Mouse (Mus musculus) heart, postnatal 4 days (tissue): ENCODE results near the gene Ifitm6. TPM values are rescaled to one million over a fixed set of nuclear protein-coding genes. Genes with fewer than 3 reads are reported as not detected.
"Not testable (repeated sequence)": the region's sequence is repeated elsewhere in the genome, so short reads cannot be mapped to it uniquely, and the experiment has no call there.

Experiments used
- DNase-seq: peaks from one replicate; pipeline ENCODE4 v3.0.0; 2021
- total RNA-seq, 2 experiments: library from RNA; stranded (reverse); gene quantifications; 2 replicates each; pipeline ENCODE4 v1.2.3; 2021

The Ifitm6 gene
- total RNA-seq, result under 1 TPM in 1 of 2 experiments, not detected in 1; 0.56 TPM

- DNase-seq, result not testable (repeated sequence)
Measured at GRCm38 (mm10) chr7:141017824-141018223, at the start of gene Ifitm6. Ifitm6 (minus strand) TSS chr7:141017924.

- DNase-seq, result no peak
Measured at GRCm38 (mm10) chr7:141064576-141064975, 46.9 kb upstream of the Ifitm6 start.

DNA sequence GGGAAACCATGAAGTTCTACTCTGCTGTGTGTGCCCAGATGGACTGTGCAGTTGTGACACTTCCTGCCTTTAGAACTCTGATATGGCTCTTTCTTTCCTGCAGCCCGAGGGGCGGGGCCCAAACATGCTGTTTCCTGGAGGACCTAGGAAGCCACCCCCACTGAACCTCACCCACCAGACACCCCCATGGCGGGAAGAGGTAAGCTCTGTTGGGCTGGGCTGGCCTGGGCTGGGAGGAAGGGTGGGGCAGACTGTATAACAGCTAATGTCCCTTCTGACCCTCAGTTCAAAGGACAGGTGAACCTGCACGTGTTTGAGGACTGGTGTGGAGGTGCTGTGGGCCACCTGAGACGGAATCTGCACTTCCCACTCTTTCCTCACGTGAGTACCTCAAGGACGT lies 46.5 kb upstream of the Ifitm6 start:
- DNase-seq, result no peak

DNA sequence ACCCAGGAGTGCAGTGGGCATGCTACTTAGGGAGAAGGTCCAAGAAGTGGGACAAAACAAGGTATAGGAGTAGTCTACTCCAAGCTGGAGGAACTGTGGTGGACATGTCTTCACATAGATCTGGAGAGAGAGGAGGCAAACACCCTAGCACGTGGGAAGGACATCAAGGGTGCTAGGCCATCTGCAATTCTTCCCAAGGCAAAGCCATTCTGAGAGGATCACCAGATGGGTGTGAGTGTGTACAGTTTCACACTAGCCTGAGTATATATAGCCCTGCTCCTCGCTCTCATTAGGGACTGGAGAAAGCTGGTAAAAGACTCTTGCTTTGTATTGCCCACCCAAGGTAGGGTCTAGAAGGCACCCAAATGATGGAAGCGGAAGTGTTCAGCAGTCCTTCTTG lies 45.6 kb upstream of the Ifitm6 start:
- DNase-seq, result no peak

GRCm38 (mm10) chr7:141062525-141062924 lies 44.8 kb upstream of the Ifitm6 start:
- DNase-seq, result no peak

DNA sequence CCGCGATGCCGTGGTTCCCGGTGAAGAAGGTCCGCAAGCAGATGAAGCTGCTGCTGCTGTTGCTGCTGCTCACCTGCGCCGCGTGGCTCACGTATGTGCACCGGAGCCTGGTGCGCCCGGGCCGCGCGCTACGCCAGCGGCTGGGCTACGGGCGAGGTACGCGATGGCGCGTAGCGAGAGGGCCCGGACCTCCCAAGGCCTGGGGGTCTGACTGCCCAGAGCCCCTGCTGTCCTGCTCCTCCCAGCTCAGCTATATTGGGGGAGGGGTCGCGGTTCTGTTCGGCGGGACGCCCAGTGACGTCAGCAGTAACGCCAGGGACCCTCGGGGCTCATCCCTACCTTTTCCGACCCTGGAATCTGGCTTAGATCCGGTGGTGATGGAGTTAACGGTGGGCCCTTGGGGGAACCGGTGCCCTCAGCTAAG lies 43.6 kb upstream of the Ifitm6 start:
- no peak for DNase-seq

- DNase-seq, result peak; percentile 59
Measured at GRCm38 (mm10) chr7:141060426-141061242, 42.9 kb upstream of the Ifitm6 start, which contains the start of gene B4galnt4. B4galnt4 (plus strand) TSS chr7:141061104.

- DNase-seq, result no peak
Measured at GRCm38 (mm10) chr7:141059929-141060328, 42.2 kb upstream of the Ifitm6 start.

DNA sequence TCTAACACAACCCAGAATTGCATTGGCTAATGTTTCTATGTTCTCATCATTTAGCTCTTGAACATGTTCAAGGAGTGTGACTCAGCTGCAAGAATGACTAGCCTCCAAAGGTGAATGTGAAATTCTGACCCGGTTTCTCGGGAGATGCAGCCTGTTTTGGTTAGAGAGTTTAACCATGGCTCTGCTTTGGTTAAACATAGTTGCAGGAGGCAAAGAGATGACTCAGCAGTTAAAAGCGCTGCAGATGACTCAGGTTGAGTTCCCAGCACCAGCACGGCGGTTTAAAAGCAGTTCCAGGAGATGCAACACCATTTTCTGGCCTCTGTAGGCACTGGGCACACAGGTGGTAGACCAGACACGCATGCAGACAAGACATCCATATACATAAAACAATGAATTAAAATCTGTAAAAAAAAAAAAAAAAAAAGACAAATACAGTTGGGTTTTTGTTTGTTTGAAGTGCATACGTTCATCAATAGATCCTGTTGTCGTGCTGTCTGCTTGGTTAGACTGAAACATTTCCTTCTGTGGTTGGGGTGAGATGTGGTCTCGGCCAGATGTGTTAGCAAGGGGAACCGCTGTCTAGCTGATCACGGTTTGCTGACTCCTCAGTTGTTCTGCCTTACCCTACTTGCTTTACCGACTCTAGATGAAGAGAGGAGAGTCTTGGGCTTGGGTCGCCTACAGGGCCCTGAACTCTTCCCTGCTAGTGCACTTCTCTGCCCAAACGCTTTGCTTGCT lies 41.0 kb upstream of the Ifitm6 start:
- DNase-seq, result no peak

GRCm38 (mm10) chr7:141057541-141057940 lies 39.8 kb upstream of the Ifitm6 start:
- DNase-seq, result no peak

DNA sequence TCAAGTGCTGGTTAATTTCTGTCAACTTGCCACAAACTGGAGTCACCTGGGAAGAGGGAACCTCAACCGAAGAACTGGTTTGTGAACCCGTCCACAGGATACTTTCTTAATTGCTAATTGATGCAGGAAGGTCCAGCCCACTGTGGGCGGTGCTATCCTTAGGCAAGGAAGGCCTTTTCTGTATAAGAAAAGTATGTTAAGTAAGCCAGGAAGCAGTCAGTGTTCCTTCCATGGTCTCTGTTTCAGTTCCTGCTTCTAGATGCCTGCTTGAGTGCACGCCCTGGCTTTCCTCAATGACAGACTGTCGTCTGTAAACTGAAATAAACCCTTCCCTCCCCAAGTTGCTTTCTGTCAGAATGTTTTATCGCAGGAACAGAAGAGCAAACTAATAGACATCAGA lies 39.3 kb upstream of the Ifitm6 start:
- no peak for DNase-seq

- DNase-seq, result no peak
Measured at GRCm38 (mm10) chr7:141055785-141056184, 38.1 kb upstream of the Ifitm6 start.

- no peak for DNase-seq
Measured at GRCm38 (mm10) chr7:141052421-141052820, 34.7 kb upstream of the Ifitm6 start.

- no peak for DNase-seq
Measured at GRCm38 (mm10) chr7:141052016-141052415, 34.3 kb upstream of the Ifitm6 start.

DNA sequence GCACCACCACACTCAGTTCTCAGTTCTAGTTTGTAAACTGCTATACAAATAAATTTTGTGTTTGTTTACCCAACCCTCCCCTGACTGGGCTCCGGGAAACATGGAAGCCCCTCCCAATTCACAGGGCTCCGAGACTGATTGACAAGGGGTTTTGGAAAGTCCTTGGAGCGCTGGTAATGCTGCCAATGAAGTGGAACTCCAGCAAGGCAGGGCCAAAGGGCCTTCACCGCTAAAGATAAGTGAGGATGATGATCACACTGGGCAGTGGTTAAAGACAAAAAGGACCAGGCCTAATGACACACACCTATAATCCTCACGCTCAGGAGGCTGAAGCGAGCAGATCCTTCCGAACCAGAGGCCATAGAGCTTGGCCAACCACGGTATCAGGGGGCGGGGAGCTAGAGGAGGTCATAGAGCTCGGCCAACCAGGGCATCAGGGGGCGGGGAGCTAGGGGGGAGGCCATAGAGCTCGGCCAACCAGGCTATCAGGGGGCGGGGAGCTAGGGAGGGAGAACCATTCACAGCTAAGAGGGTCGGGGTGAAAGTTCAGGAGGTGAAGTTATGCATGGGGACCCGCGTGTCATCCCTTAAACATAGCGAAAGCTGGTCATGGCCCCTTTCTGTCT lies 33.4 kb upstream of the Ifitm6 start:
- DNase-seq, result no peak

GRCm38 (mm10) chr7:141049326-141049725 lies 31.6 kb upstream of the Ifitm6 start:
- no peak for DNase-seq

GRCm38 (mm10) chr7:141048226-141049218 lies 30.8 kb upstream of the Ifitm6 start:
- DNase-seq, result peak; percentile 96

DNA sequence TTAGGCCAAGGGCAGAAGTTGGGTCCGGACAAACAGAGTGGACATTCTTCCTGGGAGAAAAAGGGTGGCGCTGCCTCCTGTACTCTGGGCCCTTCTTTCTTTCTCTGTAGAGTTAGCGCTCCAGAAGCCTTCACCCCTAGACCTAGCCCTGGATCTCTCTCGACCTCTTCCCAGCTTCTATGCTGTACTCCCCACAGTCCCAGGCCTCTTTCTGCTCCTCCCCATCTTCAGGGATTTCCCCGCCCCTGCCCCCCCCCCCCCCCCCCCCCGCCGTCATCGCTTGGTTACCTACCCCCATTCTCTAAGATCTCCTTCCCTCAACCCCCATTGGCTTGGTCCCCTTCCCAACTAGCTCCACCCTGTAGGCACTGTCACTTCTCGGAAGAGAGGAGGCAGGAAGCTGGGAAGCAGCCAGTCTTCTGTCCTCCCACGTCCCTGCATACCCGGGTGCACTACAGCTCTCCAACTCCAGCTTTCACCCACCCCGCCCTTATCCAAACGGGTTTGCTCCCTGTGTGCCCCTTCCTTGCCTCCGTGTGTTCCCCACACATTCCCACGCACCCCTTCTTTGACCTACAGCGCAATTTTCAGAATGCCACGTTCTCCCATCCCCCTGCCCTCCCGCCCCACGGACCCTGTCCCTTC lies 30.0 kb upstream of the Ifitm6 start:
- peak; percentile 83 for DNase-seq

DNA sequence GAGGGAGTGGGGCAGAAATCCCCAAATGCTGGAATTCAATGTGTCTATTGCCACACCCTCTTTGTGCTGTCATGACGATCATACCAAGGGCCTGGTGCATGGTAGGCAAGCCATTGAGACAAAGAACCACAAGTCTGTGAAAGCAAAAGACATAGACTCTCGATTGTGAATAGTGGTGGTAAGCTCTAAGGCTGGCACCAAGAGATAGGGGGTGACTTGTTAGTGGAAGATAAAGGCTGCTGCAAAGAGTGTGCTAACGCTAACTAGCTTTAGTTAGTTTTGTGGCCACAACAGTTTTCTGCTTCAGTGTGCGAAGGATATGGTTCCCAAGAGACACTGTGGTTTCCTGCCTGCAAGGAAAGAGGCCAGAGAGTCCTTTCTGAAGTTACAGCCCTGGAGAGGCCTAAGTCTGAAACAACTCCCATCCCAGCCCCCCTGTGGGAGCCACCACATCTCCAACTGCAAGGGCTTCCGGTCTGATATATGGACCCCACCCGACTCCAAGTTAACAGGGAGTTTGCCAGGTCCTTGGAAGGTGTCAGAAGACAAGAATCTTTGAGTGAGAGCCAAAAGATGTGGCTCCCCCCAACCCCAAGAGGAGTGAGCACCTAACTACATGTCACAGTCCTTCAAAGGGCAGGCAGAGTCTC lies 29.3 kb upstream of the Ifitm6 start:
- DNase-seq, result peak; percentile 43

DNA sequence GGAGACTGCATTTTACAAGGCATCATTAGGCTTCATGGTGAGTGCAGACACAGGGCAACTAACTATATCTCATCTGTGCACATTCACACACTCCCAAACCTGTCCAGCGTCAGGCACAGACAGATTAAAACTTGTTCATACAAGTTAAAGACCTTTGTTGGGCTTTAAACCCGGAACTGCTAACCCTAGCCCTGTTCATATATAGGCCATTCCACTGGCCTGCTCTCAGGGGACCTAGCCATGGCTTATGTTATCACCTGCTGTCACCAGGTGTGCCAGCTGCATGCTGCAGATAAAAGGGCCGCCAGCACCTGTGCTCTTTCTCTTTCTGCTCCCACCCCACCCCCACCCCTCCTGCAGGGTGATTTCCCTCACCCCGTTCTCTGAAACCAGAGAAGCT lies 24.8 kb upstream of the Ifitm6 start:
- DNase-seq, result no peak

DNA sequence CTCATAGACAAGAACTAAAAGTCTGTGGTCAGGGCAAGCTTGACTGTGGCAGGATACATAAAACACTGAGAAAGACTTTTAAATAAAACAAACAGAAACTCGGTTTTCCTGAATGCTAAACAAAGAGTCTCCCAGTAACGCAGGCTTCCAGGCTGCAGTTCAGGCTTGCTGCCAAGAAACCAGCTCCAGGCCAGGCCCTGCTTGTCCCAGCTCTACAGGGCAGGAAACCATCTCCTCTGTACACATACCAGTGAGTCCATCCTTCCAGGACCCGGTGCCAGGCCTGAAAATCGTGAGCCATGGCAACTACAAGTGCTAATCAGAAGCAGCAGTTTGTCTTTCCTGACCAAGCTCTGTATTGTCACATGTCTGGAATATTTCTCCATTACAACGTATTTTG lies 23.9 kb upstream of the Ifitm6 start:
- peak; percentile 88 for DNase-seq
